Mouse (Mus musculus): ENCODE measurements around the gene Megf9. TPM values are rescaled to one million over a fixed set of nuclear protein-coding genes. Genes with fewer than 3 reads are reported as not detected.

Gene Megf9
- polyA plus RNA-seq (2016; fragmentation: Nextera tagmentation; extraction: Ambion mirVana): 14.2 and 14.5 TPM in 2 replicates

DNA sequence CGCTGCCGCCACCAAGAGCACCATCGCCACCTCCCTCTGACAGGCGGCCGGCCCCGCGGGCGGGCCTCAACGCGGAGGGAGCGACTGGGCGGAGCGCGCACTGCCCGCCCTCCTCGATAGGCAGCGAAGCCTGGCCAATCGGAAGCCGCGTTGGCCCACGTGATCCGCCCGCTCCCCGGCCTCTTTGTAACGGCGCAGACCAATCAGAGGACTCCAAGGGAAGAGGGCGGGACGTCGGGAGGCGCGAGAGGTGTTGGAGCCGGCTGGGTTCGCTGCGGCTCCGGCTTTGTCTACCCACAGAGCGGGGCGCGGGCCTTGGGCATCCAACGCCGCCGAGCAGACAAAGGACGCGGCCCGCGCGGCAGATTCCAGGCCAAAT, at the start of gene Megf9:
Megf9 (minus strand) TSS at position 105 of the 379 bp plus-strand sequence.
- Histone ChIP-seq H3K4me3 (peak within 1 kb of the TSS; percentile 80), H3K4me1 (peaks cover 67% of the 10 kb centered on the region), H3K9me3 (no peaks in the 10 kb centered on the region), H3K36me3 (replicated peaks) (no peaks in the 10 kb centered on the region), H3K27me3 (ENCODE audit: poor library complexity, severe bottlenecking) (peaks cover 25% of the 10 kb centered on the region), H3K27ac (peak within 1 kb of the TSS; percentile 100)
- under 1% methylated on average over 46 of the region's 46 CpGs for WGBS
- DNase-seq (ENCODE audit: extremely low spot score, low spot score): peak; percentile 97

GRCm38 (mm10) chr4:70579654-70580053, 44.9 kb upstream of the Megf9 start:
- no peaks in the 10 kb centered on the region for H3K36me3 ChIP-seq (replicated peaks)
- DNase-seq (ENCODE audit: extremely low spot score, low spot score): no peak
- H3K4me1 ChIP-seq: 0 out of 2 replicates have a peak, but pooled peaks cover 9% of the 10 kb centered on the region
- H3K27me3 ChIP-seq (ENCODE audit: poor library complexity, severe bottlenecking): no peaks in the 10 kb centered on the region
- 64% methylated on average over 3 of the region's 3 CpGs for WGBS
- no peak overlapping the region for H3K27ac ChIP-seq
- no peaks in the 10 kb centered on the region for H3K9me3 ChIP-seq
- H3K4me3 ChIP-seq: no peak overlapping the region

DNA sequence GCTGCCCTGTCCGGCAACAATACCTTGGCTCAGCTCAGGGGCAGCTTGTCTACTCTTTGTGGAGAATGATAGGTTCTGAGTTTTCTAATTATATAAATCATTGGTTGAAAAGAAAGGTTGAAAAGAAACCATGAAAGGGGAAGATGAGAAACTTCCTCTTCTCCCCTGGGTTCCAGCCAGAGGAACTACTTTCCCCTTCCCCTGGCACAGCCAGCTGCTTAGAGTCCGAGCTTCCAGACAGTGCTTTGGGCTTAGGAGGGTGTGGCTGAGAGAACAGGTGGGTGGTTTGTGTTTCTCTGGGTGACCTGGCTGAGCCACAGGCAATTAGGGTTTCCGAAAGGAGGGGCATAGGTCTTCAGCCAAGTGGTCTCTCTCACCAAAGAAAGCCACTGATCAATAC, 43.5 kb upstream of the Megf9 start:
- WGBS: 77% methylated on average over 3 of the region's 3 CpGs
- Histone ChIP-seq H3K4me1 (0 out of 2 replicates have a peak, but pooled peaks cover 9% of the 10 kb centered on the region), H3K27ac (no peak overlapping the region), H3K4me3 (no peak overlapping the region), H3K36me3 (replicated peaks) (no peaks in the 10 kb centered on the region), H3K27me3 (ENCODE audit: poor library complexity, severe bottlenecking) (no peaks in the 10 kb centered on the region), H3K9me3 (no peaks in the 10 kb centered on the region)
- no peak for DNase-seq (ENCODE audit: extremely low spot score, low spot score)

DNA sequence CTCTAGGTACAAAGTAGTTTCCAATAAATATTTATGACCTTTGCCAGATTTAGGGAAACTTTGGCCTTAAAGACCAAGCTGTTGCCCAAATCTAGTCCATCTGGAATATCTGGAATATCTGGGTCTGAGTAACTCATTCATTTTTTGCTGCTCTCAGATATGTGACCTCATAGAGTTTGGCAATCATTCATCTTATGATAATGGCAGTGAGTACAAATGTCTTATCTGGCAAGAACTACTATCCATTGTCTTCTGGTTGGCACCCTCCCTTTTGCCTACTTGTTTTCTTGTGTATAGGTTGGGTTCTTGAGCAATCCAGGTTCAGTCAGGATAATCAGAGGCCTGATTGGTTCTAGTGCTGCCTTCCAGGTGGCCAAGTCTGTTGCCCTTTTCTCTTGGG, 41.3 kb upstream of the Megf9 start:
- Histone ChIP-seq H3K4me3 (no peak overlapping the region), H3K27ac (no peak overlapping the region)

DNA sequence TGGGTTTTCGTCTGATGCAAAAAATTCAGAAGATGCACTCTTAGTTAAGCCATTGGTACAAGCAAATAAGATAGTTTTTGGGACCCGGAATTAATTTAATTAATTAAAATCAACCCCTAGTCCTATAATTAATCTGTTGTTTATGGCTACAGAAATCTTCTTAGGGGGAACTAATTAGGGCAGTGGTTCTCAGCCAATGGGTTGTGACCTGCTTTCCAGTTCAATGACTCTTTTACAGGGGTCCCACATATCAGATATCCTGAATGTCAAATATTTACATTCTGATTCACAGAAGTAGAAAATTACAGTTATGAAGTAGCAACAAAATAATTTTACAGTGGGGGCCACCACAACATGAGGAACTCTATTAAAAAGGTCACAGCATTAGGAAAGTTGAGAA, 39.1 kb upstream of the Megf9 start:
- no peak overlapping the region for H3K4me3 ChIP-seq
- no peak overlapping the region for H3K27ac ChIP-seq
- H3K27me3 ChIP-seq (ENCODE audit: poor library complexity, severe bottlenecking): no peaks in the 10 kb centered on the region
- DNase-seq (ENCODE audit: extremely low spot score, low spot score): no peak
- H3K36me3 ChIP-seq (replicated peaks): no peaks in the 10 kb centered on the region
- 79% methylated on average over 2 of the region's 2 CpGs for WGBS
- 0 out of 2 replicates have a peak, but pooled peaks cover 9% of the 10 kb centered on the region for H3K4me1 ChIP-seq
- no peaks in the 10 kb centered on the region for H3K9me3 ChIP-seq

More for the DNA sequence above, 41.3 kb upstream of the Megf9 start:
- no peak for DNase-seq (ENCODE audit: extremely low spot score, low spot score)
- Histone ChIP-seq H3K9me3 (no peaks in the 10 kb centered on the region), H3K36me3 (replicated peaks) (no peaks in the 10 kb centered on the region), H3K27me3 (ENCODE audit: poor library complexity, severe bottlenecking) (no peaks in the 10 kb centered on the region), H3K4me1 (0 out of 2 replicates have a peak, but pooled peaks cover 9% of the 10 kb centered on the region)

- Histone ChIP-seq H3K4me1 (0 out of 2 replicates have a peak, but pooled peaks cover 4% of the 10 kb centered on the region), H3K27me3 (ENCODE audit: poor library complexity, severe bottlenecking) (no peaks in the 10 kb centered on the region), H3K36me3 (replicated peaks) (no peaks in the 10 kb centered on the region), H3K27ac (no peak overlapping the region), H3K4me3 (no peak overlapping the region), H3K9me3 (no peaks in the 10 kb centered on the region)
- DNase-seq (ENCODE audit: extremely low spot score, low spot score): no peak
- WGBS: 84% methylated on average over 2 of the region's 2 CpGs
Observed at GRCm38 (mm10) chr4:70553888-70554287, 19.1 kb upstream of the Megf9 start.

DNA sequence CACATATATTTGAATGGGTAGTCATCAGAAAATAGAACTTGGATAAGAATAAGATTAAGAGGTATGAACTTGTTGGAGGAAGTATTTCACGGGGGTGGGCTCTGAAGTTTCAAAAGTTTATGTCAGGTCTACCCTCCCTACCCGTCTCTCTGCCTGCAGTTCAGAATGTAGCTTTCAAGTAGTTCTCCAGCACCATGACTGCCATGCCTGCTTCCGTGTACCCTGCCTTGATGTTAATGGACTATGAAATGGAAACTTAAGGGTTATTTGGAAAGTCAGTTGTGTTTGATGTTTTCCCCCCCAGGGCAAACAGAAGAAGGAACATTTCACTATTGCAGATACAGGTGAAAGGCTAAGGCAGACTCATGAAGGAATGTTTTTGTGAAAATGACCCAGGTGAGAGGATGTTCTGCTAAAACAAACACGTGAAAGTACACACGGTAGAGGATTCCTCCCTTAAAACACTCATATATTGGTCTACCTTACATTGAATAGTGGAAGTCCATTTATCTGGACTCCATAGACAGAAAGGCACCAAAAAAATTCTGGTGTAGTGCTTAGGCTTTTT, 18.5 kb upstream of the Megf9 start:
- no peaks in the 10 kb centered on the region for H3K9me3 ChIP-seq
- no peak for DNase-seq (ENCODE audit: extremely low spot score, low spot score)
- H3K27ac ChIP-seq: no peak overlapping the region
- H3K4me1 ChIP-seq: 0 out of 2 replicates have a peak, but pooled peaks cover 4% of the 10 kb centered on the region
- H3K36me3 ChIP-seq (replicated peaks): no peaks in the 10 kb centered on the region
- 85% methylated on average over 5 of the region's 5 CpGs for WGBS
- H3K27me3 ChIP-seq (ENCODE audit: poor library complexity, severe bottlenecking): no peaks in the 10 kb centered on the region
- no peak overlapping the region for H3K4me3 ChIP-seq

GRCm38 (mm10) chr4:70552120-70552519, 17.3 kb upstream of the Megf9 start:
- WGBS: 75% methylated on average over 4 of the region's 4 CpGs
- no peak for DNase-seq (ENCODE audit: extremely low spot score, low spot score)
- Histone ChIP-seq H3K36me3 (replicated peaks) (no peaks in the 10 kb centered on the region), H3K27ac (no peak overlapping the region), H3K4me1 (0 out of 2 replicates have a peak, but pooled peaks cover 4% of the 10 kb centered on the region), H3K9me3 (no peaks in the 10 kb centered on the region), H3K27me3 (ENCODE audit: poor library complexity, severe bottlenecking) (no peaks in the 10 kb centered on the region), H3K4me3 (no peak overlapping the region)

DNA sequence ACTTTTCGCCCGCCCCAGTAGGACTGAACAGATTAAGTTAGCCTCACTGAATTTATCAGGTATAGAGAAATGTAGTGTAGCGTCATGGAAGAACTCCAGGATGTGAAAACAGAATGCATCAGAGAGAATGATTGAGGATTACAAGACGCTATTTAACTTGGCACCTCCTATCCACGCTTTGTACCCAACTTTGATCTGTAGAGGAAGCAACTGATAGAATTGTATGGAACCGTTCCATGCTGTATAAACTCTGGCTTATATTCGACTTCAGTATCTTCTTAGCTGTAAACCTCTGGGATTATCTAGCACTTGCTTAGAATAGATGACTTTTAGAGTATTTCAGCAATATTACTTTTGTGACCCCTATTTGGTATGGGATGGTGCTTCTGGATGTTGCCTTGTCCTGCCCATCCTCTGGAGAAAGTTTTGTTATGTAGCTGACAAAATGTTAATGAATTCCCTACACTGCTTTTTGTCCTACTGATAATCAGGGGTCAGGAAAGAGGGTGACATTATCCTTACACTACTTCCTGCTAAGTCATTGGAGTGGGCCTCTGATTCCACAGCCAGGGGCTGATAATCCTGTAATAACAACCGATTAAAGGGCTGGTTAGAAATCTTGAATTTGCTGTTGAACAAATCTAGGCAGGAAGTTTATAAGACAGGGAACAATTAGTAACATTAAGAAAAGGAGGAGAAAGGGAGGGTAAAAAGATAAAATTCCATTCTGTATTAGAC, 12.8 kb upstream of the Megf9 start:
- H3K9me3 ChIP-seq: no peaks in the 10 kb centered on the region
- H3K4me1 ChIP-seq: 0 out of 2 replicates have a peak, but pooled peaks cover 4% of the 10 kb centered on the region
- 93% methylated on average over 8 of the region's 8 CpGs for WGBS
- no peak overlapping the region for H3K27ac ChIP-seq
- H3K36me3 ChIP-seq (replicated peaks): no peaks in the 10 kb centered on the region
- no peak overlapping the region for H3K4me3 ChIP-seq
- H3K27me3 ChIP-seq (ENCODE audit: poor library complexity, severe bottlenecking): no peaks in the 10 kb centered on the region
- DNase-seq (ENCODE audit: extremely low spot score, low spot score): no peak

DNA sequence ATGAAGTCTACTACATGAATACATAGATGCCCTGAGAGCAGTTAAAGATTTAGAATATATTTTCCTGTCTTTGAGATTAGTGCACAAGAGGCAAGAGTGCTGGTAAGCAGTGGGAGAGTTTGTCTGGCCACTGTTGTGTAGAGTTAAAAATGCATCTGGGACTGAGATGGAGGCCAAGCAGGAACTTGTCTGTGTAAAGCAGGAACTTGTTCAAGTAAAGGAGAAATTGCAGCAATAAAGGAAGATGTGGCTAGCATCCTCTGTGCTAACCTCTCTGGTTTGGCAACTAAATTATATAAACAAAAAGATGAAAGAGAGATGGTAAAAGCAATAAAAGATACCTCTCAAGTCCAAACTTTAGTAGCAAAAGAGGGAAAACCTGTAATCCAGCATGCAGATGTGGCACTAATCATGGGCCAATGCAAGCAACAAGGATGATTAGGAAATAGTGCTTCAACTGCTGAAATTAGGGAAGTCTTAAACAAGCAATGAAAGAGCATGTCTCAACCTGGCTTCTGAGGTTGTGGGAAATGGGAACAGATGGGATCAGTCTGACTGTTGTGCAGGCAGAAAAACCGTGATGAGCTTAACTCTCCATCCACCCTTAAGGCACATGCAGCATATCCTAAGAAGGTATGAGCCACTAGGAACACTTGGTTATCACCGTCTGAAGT, 11.2 kb upstream of the Megf9 start:
- no peak overlapping the region for H3K4me3 ChIP-seq
- H3K36me3 ChIP-seq (replicated peaks): no peaks in the 10 kb centered on the region
- 80% methylated on average over 2 of the region's 2 CpGs for WGBS
- DNase-seq (ENCODE audit: extremely low spot score, low spot score): no peak
- H3K27me3 ChIP-seq (ENCODE audit: poor library complexity, severe bottlenecking): peaks cover 3% of the 10 kb centered on the region; the same call in 1 of the 2 replicates
- no peaks in the 10 kb centered on the region for H3K9me3 ChIP-seq
- no peak overlapping the region for H3K27ac ChIP-seq
- no peaks in the 10 kb centered on the region for H3K4me1 ChIP-seq

GRCm38 (mm10) chr4:70544390-70544789, 9.6 kb upstream of the Megf9 start:
- H3K4me1 ChIP-seq: no peaks in the 10 kb centered on the region
- no peaks in the 10 kb centered on the region for H3K36me3 ChIP-seq (replicated peaks)
- peaks cover 12% of the 10 kb centered on the region for H3K27me3 ChIP-seq (ENCODE audit: poor library complexity, severe bottlenecking)
- no peaks in the 10 kb centered on the region for H3K9me3 ChIP-seq
- no peak for DNase-seq (ENCODE audit: extremely low spot score, low spot score)
- WGBS: 71% methylated on average over 3 of the region's 3 CpGs
- no peak overlapping the region for H3K27ac ChIP-seq
- H3K4me3 ChIP-seq: no peak overlapping the region

DNA sequence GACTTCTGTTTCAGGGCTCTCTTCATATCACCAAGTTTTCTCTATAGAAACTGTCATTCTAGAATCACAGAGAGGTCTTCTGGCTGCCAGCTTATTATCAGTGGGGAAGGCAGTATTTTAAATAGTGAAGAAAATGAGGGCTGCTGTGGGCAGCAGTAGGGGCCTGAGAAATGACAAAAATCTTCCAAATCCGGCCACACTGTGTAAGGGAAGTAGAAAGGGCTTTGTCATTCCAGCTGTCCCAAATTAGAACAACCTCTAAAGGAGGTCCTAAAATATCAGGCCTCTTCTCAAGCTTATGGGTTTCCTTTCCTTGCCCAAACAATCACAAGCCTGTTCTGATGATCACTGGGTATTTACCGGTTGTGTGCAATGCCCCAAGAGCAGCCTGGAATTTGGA, 7.6 kb upstream of the Megf9 start:
- H3K9me3 ChIP-seq: no peaks in the 10 kb centered on the region
- peaks cover 10% of the 10 kb centered on the region for H3K4me1 ChIP-seq
- no peaks in the 10 kb centered on the region for H3K36me3 ChIP-seq (replicated peaks)
- no peak overlapping the region for H3K27ac ChIP-seq
- H3K4me3 ChIP-seq: no peak overlapping the region
- H3K27me3 ChIP-seq (ENCODE audit: poor library complexity, severe bottlenecking): peaks cover 32% of the 10 kb centered on the region
- 57% methylated on average over 2 of the region's 2 CpGs for WGBS
- DNase-seq (ENCODE audit: extremely low spot score, low spot score): no peak

DNA sequence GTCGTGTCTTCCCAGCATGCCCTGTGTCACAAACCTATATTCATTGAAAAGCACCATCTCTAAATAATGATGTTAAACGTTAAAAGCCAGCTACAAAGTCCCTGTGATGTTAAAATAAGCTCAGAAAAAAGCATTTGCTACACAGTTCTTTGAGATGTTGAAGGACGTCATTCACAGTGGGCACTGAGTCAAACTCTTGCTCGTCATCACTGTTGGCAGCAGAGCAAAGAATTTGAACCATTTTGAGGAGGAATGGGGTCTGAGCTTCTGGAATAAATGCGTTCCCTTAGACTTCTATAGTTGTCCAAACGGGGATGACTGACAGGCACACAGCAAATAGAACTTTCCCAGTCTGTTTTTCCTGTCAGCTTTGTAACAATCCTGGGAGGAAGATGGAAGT, 5.9 kb upstream of the Megf9 start:
- 78% methylated on average over 6 of the region's 6 CpGs for WGBS
- no peak overlapping the region for H3K4me3 ChIP-seq
- no peak overlapping the region for H3K27ac ChIP-seq
- peaks cover 32% of the 10 kb centered on the region for H3K27me3 ChIP-seq (ENCODE audit: poor library complexity, severe bottlenecking)
- no peak for DNase-seq (ENCODE audit: extremely low spot score, low spot score)
- H3K36me3 ChIP-seq (replicated peaks): no peaks in the 10 kb centered on the region
- H3K9me3 ChIP-seq: no peaks in the 10 kb centered on the region
- H3K4me1 ChIP-seq: peaks cover 26% of the 10 kb centered on the region

Measured in forebrain, embryonic 10.5 days (tissue).